Mouse (Mus musculus): ENCODE measurements around the gene Ntpcr. TPM values are rescaled to one million over a fixed set of nuclear protein-coding genes. Genes with fewer than 3 reads are reported as not detected.

Gene Ntpcr
- polyA plus RNA-seq, 1 experiment from 2014 or later = 12.2 TPM

Other genes starting within 250 kb of the Ntpcr start
- gene Sipa1l2, start 160.2 kb upstream of the Ntpcr start, polyA plus RNA-seq (2015; fragmentation: Nextera tagmentation; extraction: Ambion mirVana) = 0.83 and 1.1 TPM in 2 replicates
- gene Map10, start 60.1 kb upstream of the Ntpcr start, polyA plus RNA-seq (2015; fragmentation: Nextera tagmentation; extraction: Ambion mirVana) = 0.63 and 0.78 TPM in 2 replicates
- 0.06 and 0.07 TPM in 2 replicates for gene Pcnx2, start 168.4 kb downstream of the Ntpcr start, polyA plus RNA-seq (2015; fragmentation: Nextera tagmentation; extraction: Ambion mirVana)
- 0.08 and 0.21 TPM in 2 replicates for gene Map3k21, start 180.5 kb downstream of the Ntpcr start, polyA plus RNA-seq (2015; fragmentation: Nextera tagmentation; extraction: Ambion mirVana)